ENCODE assay signal across 17 mouse cellular contexts in the genomic region with DNA sequence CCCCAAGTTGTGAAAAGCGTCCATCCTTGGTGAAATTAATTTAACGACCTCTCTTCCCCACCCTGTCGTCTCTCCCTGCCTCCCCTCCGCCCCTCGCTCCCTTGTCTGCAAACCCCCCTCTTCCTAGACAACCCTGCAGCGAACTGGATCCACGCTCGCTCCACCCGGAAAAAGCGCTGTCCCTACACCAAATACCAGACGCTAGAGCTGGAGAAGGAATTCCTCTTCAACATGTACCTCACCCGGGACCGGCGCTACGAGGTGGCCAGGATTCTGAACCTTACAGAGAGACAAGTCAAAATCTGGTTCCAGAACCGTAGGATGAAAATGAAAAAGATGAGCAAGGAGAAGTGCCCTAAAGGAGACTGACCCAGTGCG. TPM values are rescaled to one million over a fixed set of nuclear protein-coding genes. Genes with fewer than 3 reads are reported as not detected.
DNase-seq lines count a peak whose midpoint lies in the region; TF ChIP-seq lines count a peak whose summit lies in the region.
"Had no signal": no experiment of that assay in that cellular context is flagged by ENCODE, and none has a peak within 500 bp of the region (broad histone marks: within the 10 kb centered on the region; RNA-seq: fewer than 3 reads in every experiment).

No protein-coding gene starts in this region.

- H3K4me3 ChIP-seq in gastrocnemius, adult 2 months: peak overlapping the region; percentile 93
- H3K4me3 ChIP-seq in testis, adult 2 months (ENCODE audit: control insufficient read depth, low read depth, low read length): peak overlapping the region; percentile 53
- H3K4me3 ChIP-seq in limb, embryonic 10.5 days: peak overlapping the region; percentile 80

- peaks cover 24% of the 10 kb centered on the region for H3K4me1 ChIP-seq in testis, adult 2 months (ENCODE audit: control insufficient read depth, insufficient read depth, low read length)
- H3K4me1 ChIP-seq in limb, embryonic 10.5 days: peaks cover 82% of the 10 kb centered on the region

- peak; percentile 31 for DNase-seq in gastrocnemius, adult 2 months
- no peak for DNase-seq in gastrocnemius, postnatal 10 days
- no peak for DNase-seq in testis, postnatal 10 days (ENCODE audit: low spot score)
- peak; percentile 74 for DNase-seq in limb, embryonic 10.5 days (ENCODE audit: low spot score)
- DNase-seq in layer of hippocampus, adult 18-20 months (ENCODE audit: low spot score in 2 of 2): no peak
- DNase-seq in cerebellum, adult 9-10 months: no peak
- DNase-seq in lung, postnatal 14 days: no peak
- DNase-seq: cerebellum, adult 2 months; heart, postnatal 4 days; layer of hippocampus, adult 9-11 months; lung, postnatal 36 days; retina, postnatal 1 day had no signal

- no peaks in the 10 kb centered on the region for H3K36me3 ChIP-seq in testis, adult 2 months (ENCODE audit: control insufficient read depth, insufficient read depth, low read length)
- 0 out of 2 replicates have a peak, but pooled peaks cover 5% of the 10 kb centered on the region for H3K36me3 ChIP-seq in limb, embryonic 10.5 days

- TF ChIP-seq CTCF in gastrocnemius, adult 2 months (IDR thresholded peaks at IDR 0.05): no peak
- TF ChIP-seq CTCF in testis, adult 2 months (IDR thresholded peaks at IDR 0.05; ENCODE audit: control insufficient read depth, insufficient read depth, insufficient replicate concordance, low read depth, low read length): no peak

- peak overlapping the region; percentile 98 for H3K27ac ChIP-seq in gastrocnemius, adult 2 months
- H3K27ac ChIP-seq in testis, adult 2 months (ENCODE audit: control insufficient read depth, insufficient read depth, low read depth, low read length): peak overlapping the region; percentile 19
- peak overlapping the region; percentile 99 for H3K27ac ChIP-seq in limb, embryonic 10.5 days

- intact Hi-C loops in gastrocnemius, adult 2 months (cut with DNase I): no loop called here

- WGBS in limb, embryonic 10.5 days: under 1% methylated on average over 17 of the region's 17 CpGs

- TF ChIP-seq POLR2A in testis, adult 2 months (IDR thresholded peaks at IDR 0.05; ENCODE audit: control insufficient read depth, low read depth, low read length): no peak

- no peaks in the 10 kb centered on the region for H3K9me3 ChIP-seq in limb, embryonic 10.5 days (replicated peaks)

- peaks cover 3% of the 10 kb centered on the region for H3K27me3 ChIP-seq in testis, adult 2 months (ENCODE audit: control insufficient read depth, insufficient read depth, low read length)
- H3K27me3 ChIP-seq in limb, embryonic 10.5 days (ENCODE audit: low read depth, poor library complexity, severe bottlenecking): peaks cover 54% of the 10 kb centered on the region

RNA-seq across cellular contexts. Expression of a gene that starts 1.5 kb away (rescaled TPM):
- total RNA-seq in gastrocnemius, adult 2 months (2021): 10 to 100 TPM; 15.8 to 19.1 TPM
- 10 to 100 TPM; 12.6 to 16.1 TPM for total RNA-seq in gastrocnemius, postnatal 10 days (2021)
- polyA plus RNA-seq in testis, adult 2 months (2012; rRNA removed): 1.8 and 2.0 TPM in 2 replicates
- 38.0 and 52.3 TPM in 2 replicates for polyA plus RNA-seq in limb, embryonic 10.5 days (2016; fragmentation: Nextera tagmentation; extraction: Ambion mirVana)
- total RNA-seq in layer of hippocampus, adult 18-20 months (2021): not detected
- total RNA-seq: liver, adult 2 months; monocyte, adult 5-6 weeks had no signal
- polyA plus RNA-seq: cerebellum, adult 2 months; liver, adult 2 months had no signal

RNA-seq across cellular contexts. Expression of a gene that starts 5.4 kb away (rescaled TPM):
- 10 to 100 TPM; 39.3 to 49.0 TPM for total RNA-seq in gastrocnemius, adult 2 months (2021)
- total RNA-seq in gastrocnemius, postnatal 10 days (2021): 10 to 100 TPM; 38.3 to 46.1 TPM
- polyA plus RNA-seq in testis, adult 2 months (2012; rRNA removed): 23.1 and 23.6 TPM in 2 replicates
- polyA plus RNA-seq in limb, embryonic 10.5 days (2016; fragmentation: Nextera tagmentation; extraction: Ambion mirVana): 11.6 and 17.4 TPM in 2 replicates
- total RNA-seq in layer of hippocampus, adult 18-20 months (2021): not detected
- total RNA-seq: liver, adult 2 months; monocyte, adult 5-6 weeks had no signal
- polyA plus RNA-seq: cerebellum, adult 2 months had no signal

RNA-seq across cellular contexts. Expression of a gene that starts 7.3 kb away (rescaled TPM):
- 1 to 10 TPM; 4.0 to 4.8 TPM for total RNA-seq in gastrocnemius, adult 2 months (2021)
- 1 to 10 TPM; 3.9 to 4.5 TPM for total RNA-seq in gastrocnemius, postnatal 10 days (2021)
- 0.73 and 0.81 TPM in 2 replicates for polyA plus RNA-seq in testis, adult 2 months (2012; rRNA removed)
- polyA plus RNA-seq in limb, embryonic 10.5 days (2016; fragmentation: Nextera tagmentation; extraction: Ambion mirVana): 51.1 and 68.0 TPM in 2 replicates
- not detected for total RNA-seq in layer of hippocampus, adult 18-20 months (2021)
- total RNA-seq: adrenal gland, postnatal 36 days; heart, postnatal 4 days; liver, adult 2 months; monocyte, adult 5-6 weeks had no signal
- polyA plus RNA-seq: cerebellum, adult 2 months; liver, adult 2 months had no signal

RNA-seq across cellular contexts. Expression of a gene that starts 12.7 kb away (rescaled TPM):
- total RNA-seq in gastrocnemius, adult 2 months (2021): not detected
- total RNA-seq in gastrocnemius, postnatal 10 days (2021): under 1 TPM in 1 of 2 experiments, not detected in 1; 0.26 TPM
- 0.48 and 1.4 TPM in 2 replicates for polyA plus RNA-seq in testis, adult 2 months (2012; rRNA removed)
- polyA plus RNA-seq in limb, embryonic 10.5 days (2016; fragmentation: Nextera tagmentation; extraction: Ambion mirVana): 1.4 and 3.0 TPM in 2 replicates
- not detected for total RNA-seq in layer of hippocampus, adult 18-20 months (2021)
- total RNA-seq: gastrocnemius, adult 18-20 months; liver, adult 2 months; monocyte, adult 5-6 weeks had no signal
- polyA plus RNA-seq: liver, adult 2 months had no signal

RNA-seq across cellular contexts. Expression of a gene that starts 12.7 kb away (rescaled TPM):
- total RNA-seq in gastrocnemius, adult 2 months (2021): 1 to 10 TPM; 1.4 to 2.0 TPM
- 1 to 10 TPM; 2.1 to 4.8 TPM for total RNA-seq in gastrocnemius, postnatal 10 days (2021)
- 3.3 and 5.3 TPM in 2 replicates for polyA plus RNA-seq in testis, adult 2 months (2012; rRNA removed)
- polyA plus RNA-seq in limb, embryonic 10.5 days (2016; fragmentation: Nextera tagmentation; extraction: Ambion mirVana): 1.2 and 2.3 TPM in 2 replicates
- not detected for total RNA-seq in layer of hippocampus, adult 18-20 months (2021)
- total RNA-seq: monocyte, adult 5-6 weeks had no signal

Comparison
In these comparisons a context has a peak if more than half of its experiments do, and no peak if none do; other contexts are left out.
1. DNase-seq: peak in gastrocnemius, adult 2 months (single experiment) and limb, embryonic 10.5 days (single experiment); none in gastrocnemius, postnatal 10 days (single experiment), testis, postnatal 10 days (single experiment), layer of hippocampus, adult 18-20 months (0 of 2), cerebellum, adult 9-10 months (single experiment) and lung, postnatal 14 days (single experiment).
2. H3K27ac ChIP-seq: peak in every context shown above with its lines; median percentile 99 in limb, embryonic 10.5 days; 98 in gastrocnemius, adult 2 months; 19 in testis, adult 2 months.
3. RNA of a gene that starts 1.5 kb away (total RNA-seq): 15.8 to 19.1 TPM in gastrocnemius, adult 2 months and 12.6 to 16.1 TPM in gastrocnemius, postnatal 10 days; not detected in layer of hippocampus, adult 18-20 months; every median in the first group is over 10 times any median in the second.
4. RNA of a gene that starts 5.4 kb away (total RNA-seq): 39.3 to 49.0 TPM in gastrocnemius, adult 2 months and 38.3 to 46.1 TPM in gastrocnemius, postnatal 10 days; not detected in layer of hippocampus, adult 18-20 months; every median in the first group is over 10 times any median in the second.
5. RNA of a gene that starts 7.3 kb away (total RNA-seq): 4.0 to 4.8 TPM in gastrocnemius, adult 2 months and 3.9 to 4.5 TPM in gastrocnemius, postnatal 10 days; not detected in layer of hippocampus, adult 18-20 months; every median in the first group is over 4 times any median in the second.
6. Peak in every context shown above with its lines, with median percentiles within 50 percentile points of each other: H3K4me3 ChIP-seq.